Mouse (Mus musculus): ENCODE data around the gene Tradd.

The Tradd gene

DNA sequence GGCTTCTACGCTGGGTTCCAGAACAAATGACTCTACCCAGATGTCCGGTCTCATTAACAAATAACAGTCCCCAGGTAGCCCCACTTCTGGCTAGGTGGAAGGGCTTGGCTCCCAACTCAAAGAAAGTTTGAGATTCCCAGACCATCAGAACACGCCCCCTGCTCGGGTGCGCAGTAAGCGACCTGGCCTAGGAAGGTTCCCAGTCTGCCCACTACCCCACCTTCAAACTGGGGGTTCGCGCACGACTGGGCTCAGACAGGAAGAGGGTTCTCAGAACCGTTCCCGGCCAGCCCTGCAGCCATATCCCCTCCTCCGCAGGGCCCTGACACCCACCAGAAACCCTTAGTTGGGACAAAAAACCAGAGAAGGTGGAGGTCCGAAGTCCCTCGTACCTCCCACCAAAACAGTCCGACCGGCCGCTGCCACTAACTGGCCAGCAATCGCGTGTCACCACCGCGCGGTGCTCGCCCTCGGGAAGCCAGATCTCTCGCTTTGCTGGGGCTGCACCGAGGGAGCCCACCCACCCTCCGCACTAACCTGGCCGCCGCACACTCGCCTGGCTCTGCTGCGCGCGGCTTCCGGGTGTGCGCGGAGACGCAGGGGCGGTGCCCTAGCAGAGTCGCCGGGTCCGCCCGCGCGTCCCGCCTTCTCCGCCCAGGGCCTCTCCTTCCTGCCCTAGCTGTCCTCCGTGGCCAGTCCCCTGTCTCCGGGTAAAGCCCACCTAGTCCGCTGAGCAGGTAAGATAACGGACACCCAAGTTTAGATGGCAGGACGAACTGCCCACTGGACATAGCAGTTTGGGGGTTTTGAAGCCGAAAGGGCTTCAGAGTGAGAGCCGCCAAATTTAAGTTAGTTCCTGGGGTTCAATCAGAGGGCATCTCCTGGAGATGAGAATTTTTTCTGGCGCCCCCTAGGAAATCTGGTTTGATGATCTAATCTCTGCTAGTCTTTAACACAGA is at the start of gene Tradd, which contains the start of gene Fbxl8:
TSS of gene Tradd (minus strand) at position 586 of the 959 bp plus-strand sequence.
TSS of gene Fbxl8 (plus strand) at position 625 of the 959 bp plus-strand sequence.
- in situ Hi-C loops (cut with MboI, MseI) = no loop called here

DNA sequence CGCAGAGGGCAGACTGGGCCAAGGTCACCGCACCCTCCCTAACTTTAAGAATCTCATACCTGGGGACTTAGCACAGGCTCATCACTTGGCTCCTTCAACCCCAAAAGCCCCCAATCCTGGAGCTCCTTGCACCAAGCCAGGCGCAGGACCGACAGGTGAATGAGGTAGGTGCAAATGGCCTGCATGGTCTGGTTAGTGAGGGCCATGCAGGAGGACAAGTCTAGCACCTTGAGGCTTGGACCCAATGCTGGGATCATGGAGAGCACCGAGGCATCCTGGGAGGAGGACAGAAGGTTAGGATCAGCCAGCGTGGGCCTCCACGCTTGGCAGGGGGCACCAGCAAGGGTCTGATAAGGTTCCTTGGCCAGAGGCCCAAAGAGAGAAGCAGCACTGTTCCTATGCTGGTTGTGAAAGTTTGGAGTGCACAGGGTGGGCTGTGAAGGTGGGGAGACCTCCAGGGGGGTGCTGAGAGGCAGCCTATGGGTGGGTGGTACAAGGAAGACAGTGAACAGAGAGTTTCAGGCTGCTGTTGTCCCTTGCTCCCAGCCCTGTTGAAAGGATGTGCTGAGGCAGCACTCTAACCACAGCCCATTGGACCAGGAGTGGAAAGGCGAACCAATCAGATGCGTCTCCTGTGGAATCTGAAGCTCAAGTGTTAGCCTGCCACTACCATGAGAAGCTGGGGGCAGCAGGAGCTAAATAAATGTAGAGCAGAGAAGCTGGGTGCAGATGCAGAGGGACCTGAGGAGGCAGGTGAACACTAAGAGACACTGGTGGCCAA is 49.4 kb upstream of the Tradd start:
- in situ Hi-C loops (cut with MboI, MseI) = no loop called here

DNA sequence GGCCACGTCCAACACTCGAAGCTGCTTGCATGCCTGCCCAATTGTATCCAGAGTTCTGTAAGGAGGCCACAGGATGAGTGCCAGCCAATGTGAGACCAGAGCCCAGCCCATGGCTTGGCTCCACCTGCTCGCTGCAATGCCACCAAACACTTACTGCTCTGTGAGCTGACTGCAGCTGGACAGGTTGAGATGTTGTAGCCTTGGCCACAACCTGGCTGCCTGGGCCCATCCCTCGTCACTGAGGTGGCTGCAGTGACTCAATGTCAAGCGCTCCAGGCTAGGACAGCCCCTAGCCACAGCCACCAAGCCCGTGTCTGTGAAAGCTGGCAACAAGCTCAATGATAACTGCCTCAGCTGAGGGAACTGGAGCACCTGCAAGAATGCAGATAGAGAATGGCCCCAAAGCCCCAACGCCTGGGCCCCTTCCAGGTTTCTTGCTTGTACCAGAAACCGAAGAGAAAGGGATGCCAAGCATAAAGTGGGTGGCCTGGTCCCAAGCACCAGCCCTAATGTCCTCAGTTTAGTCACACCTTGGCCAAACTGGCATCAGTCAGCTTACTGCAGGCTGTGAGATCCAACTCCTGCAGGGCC is 48.6 kb upstream of the Tradd start:
- in situ Hi-C loops (cut with MboI, MseI) = no loop called here

DNA sequence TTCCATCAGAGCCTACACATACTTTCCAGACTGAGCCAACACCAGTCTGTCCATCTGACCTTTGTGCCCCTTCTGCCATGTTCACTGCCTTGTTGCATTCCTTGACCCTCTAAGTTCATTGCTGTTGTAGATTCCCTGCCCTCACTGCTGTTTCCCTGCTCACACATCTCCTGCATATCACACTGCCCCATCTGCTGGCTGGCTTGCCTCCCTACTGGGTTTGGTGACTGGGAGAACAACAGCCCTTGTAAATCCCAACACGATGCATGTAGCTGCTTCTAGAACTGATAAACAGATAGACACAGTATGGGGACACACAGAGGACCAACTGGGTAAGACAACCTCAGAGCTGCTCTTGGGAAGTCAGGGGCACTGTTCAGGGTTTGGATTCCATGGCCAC is 47.3 kb upstream of the Tradd start:
- in situ Hi-C loops (cut with MboI, MseI) = no loop called here

DNA sequence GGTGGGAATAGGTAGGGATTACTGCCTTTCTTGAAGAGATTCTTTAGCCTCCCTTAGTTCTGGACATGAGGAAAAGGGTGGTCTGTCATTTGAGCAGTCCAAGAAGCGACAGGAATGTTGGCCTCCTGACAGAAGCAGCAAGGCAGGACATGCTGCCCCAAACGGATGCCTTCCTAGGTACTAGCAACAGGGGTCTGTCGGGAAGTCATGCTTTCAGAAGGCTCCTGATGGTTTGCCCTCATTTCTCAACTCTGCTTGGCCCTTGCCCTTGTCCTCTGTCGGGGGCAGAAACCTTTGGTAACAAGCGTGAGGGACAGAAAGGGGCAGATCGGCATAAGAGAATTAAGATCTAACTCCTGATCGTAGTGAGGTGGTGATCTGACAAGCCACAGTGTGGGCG is 45.7 kb upstream of the Tradd start:
- in situ Hi-C loops (cut with MboI, MseI) = no loop called here

DNA sequence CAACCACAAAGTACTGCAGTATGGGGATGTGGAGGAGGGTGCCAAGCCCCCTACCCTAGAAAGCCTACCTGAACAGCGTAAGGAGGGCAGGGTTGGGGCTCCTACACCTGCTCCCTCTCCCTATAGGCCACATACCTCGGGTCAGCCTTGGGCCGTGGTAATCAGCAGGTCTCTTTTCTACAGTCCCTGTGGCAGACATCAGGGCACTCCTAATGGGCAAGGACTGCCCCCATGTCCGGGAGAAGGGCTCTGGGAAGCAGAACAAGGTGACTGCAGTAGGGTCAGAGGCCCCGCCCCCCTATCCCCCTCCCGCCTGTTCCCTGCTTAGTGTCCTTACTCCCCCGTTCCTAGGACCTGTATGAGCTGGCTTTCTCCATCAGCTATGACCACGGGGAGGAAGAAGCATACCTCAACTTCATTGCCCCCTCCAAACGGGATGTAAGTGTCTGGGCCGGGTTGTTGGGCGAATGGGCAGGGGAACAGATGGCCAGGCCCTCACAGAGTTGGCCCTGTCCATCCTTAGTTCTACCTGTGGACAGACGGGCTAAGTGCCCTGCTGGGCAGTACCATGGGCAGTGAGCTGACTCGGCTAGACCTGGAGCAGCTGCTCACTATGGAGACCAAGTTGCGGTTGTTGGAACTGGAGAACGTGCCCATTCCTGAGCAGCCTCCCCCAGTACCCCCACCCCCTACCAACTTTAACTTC is 44.9 kb upstream of the Tradd start:
- in situ Hi-C loops (cut with MboI, MseI) = no loop called here

DNA sequence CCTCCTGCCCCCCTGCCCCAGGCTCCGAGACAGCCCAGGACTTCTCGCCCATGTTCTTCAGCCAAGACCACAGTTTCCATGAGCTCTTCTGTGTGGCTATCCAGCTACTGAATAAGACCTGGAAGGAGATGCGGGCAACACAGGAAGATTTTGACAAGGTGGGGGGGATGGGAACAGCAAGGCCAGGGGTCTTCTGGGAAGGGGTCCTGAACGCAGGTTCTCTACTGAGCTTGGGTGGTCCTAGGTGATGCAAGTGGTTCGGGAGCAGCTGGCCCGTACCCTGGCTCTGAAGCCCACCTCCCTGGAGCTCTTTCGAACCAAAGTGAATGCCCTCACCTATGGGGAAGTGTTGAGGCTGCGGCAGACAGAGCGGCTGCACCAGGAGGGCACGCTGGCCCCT is 44.0 kb upstream of the Tradd start:
- in situ Hi-C loops (cut with MboI, MseI) = no loop called here

DNA sequence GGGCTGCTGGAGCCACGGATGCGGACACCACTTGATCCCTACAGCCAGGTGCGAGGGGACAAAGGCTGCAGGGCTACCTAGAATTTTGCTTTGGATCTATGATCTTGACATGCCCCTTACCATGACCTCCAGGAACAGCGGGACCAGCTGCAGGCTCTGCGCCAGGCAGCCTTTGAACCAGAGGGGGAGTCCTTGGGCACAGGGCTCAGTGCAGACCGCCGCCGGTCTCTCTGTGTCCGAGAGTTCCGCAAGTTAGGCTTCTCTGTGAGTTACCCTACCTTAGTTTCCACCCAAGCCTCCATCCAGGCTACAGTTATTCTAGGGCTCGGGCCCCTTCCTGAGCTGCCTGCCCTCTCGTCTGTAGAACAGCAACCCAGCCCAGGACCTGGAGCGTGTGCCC is 43.3 kb upstream of the Tradd start:
- in situ Hi-C loops (cut with MboI, MseI) = no loop called here

DNA sequence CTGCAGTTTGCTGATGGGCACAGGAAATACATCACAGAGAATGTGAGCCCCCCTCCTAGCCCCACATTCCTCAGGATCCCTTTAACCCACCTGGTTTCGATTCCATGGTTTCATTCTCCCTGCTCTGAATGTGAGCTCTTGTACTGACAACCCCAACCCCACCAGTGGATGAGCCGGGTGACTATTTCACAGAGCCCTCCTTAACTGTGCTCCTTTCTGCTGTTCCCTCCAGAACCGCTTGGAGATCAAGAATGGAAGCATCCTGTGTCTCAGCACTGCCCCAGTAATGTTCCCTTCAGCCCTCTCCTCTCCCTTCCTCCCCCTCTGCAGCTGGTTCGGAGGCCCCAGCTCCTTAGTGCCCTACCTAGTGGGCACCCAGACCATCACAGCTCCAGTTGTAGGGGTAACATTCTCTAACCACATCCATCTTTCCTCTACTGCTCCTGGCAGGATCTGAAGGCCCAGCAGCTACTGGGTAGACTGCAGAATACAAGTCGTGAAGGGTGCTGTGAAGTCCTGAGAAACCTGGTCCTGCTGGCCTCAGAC is 41.8 kb upstream of the Tradd start:
- in situ Hi-C loops (cut with MboI, MseI) = no loop called here

DNA sequence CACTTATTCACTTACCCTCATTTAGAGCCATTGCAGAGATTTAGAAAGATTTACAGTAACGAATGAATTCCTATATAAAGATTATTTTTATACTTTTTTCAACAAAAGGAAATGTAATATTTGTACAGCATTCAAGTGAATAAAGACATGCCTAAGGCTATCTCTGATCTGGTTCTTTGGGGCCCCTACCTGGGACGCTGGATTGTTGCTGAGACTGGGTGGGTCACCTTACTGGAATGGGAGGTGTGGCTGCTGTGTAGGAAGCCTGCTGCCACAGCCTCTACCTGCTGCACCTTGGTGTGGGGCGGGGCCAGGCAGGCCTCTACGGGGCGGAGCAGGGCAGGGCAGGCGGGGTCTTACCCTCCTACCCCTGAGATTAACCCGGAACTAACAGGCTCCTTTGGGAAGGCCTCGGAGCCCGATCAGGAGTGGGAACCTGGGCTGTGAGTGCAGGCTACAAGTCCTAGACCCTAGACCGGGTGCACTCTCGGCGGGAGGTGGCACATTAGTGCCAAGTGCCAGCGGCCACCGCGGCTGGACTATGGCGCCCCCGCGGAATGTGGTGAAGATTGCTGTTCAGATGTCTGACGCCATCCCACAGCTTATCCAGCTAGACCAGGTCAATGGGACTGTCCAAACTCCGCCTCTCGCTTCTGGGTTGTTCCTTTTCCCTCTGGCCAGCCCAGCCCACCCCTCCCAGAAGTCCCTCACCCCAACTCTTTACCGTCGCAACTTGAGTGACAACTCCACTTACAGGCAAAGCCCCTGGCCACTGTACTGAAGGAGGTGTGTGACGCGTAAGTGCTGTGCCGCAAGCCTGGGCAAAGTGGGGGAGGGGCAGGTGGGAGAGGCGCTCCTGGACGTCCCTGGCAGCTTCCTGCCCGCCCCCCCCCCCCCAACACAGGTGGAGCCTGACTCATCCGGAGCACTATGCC is 41.1 kb upstream of the Tradd start, which contains the start of gene Elmo3:
TSS of gene Elmo3 (plus strand) at position 391 of the 935 bp plus-strand sequence.
- in situ Hi-C loops (cut with MboI, MseI) = no loop called here

DNA sequence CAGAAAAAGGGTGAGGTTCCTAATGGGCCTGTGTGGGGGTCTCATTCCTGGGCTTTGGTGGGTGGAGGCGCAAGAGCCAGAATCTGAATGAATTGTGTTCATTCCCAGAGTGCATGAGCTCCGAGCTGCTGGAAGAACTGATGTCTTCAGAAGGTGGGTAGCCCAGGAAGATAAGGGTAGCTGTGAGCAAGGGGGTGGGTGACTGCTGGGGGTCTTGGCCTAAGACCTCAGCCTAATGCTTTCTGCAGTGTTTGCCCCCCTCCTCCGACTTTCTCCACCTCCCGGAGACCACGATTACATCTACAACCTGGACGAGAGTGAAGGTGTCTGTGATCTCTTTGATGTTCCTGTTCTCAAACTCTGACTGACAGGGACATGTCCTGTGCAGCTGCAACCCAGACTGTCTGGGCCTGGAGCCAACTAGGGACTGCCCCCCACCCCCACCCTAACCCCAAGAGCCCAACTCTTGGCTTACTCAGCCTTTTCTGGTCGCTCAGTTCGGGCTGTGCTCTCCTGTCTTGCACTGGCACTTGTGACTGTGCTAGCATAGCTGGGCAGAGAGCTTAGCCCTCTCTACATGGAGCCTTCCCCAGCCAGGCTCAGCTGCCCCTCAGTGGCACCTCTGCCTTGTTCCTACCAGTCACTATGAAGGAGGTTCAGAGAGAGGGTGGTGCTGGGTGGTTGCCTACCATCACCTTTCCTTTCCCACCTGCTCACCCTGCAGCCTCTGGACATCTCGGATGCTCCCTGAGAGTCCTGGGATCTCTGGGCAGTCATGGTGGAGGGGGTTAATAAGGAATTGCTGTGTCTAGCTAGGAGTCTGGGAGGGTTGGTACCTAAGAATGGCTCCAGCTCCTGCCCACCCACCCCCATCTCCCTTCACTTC is 40.2 kb upstream of the Tradd start:
- in situ Hi-C loops (cut with MboI, MseI) = no loop called here

DNA sequence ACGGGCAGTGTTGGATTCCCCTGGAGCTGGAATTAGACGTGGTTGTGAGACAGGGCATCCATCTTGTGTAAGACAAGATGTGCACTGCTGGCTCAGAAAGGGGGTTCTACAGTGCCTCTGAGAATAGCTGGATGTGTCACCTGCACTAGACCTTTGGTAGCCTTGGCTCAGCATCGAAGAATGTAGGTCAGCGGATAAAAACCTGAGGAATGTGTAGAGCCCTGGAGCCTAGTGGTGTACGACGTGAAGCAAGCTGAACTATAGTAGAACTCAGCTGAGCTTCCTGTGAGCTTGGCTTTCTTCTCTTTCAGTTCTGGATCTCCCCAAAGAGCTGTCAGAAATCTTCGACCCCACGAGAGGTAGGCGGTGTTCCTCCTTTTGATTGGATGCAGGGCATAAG is 39.5 kb upstream of the Tradd start:
- in situ Hi-C loops (cut with MboI, MseI) = no loop called here

DNA sequence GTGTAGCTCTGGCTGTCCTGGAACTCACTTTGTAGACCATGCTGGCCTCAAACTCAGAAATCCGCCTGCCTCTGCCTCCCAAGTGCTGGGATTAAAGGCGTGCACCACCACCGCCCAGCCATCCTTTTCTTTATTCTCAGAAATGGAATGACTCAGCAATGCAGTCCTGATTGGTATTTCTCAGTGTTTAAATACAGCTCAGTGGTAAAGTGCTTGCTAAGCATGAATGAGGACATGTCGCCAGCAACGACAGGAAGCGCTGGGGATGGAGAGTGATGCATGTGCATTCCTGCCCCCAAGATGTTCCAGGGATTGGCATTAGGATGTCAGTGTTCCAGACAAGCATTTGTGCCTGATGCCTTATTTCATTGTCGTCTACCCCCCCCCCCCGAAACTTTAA is 39.0 kb upstream of the Tradd start:
- in situ Hi-C loops (cut with MboI, MseI) = no loop called here

DNA sequence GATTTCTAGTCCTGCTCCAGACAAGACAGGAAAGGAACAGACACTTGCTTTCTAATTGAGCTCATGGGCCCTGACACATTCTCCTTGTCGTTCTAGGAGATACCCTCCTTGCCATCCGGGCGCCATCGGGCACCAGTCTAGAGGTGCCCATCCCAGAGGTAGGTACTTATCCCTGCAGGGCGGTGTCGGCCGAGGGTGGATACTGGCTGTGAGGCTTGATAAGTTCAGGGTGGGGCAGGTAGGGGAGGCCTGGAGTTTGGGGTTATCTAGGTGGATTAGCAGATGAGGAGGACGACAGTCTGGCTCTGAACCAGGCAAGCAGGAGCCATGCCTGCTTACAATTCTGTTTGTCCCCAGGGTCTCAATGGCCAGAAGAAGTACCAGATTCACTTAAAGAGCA is 35.6 kb upstream of the Tradd start:
- in situ Hi-C loops (cut with MboI, MseI) = no loop called here

DNA sequence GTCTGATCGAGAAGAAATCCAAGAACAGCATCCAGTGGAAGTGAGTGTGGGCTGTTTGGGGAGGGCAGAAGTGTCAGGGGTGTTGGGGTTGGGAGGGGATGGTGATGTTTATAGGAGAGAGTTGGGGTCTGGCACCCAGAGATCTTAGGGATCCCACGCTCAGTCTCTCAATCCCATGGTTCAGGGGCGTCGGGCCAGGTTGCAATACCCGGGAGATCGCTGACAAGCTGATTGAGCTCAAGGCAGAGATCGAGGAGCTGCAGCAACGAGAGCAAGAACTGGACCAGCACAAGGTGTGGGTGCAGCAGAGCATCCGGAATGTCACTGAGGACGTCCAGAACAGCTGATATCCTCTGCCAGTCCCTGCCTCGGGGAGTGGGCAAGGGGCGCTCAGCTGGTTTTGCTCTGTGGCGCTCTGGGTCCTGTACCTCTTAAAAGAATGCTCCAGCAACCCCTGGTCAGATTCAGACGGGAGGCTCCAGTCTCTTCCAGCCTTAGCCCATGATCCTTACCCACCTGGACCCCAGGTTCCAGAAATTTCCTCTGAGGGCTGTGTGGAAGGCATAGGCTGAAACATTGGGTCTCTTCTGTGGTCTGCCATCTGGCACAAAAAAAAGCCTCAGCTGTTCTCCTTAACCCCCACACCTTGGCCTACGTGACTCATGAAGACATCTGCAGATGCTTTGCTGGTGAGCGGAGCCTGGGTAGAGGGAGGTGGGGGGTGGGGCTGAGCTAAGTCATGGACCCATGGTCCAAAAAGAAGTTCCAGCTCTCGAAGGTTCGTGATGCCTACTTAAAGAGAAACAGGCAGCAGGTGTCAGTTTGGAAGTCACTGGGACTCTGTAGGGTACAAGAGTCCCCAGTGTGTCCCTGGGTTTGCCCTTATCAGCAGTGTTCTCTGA is 34.2 kb upstream of the Tradd start:
- in situ Hi-C loops (cut with MboI, MseI) = no loop called here

DNA sequence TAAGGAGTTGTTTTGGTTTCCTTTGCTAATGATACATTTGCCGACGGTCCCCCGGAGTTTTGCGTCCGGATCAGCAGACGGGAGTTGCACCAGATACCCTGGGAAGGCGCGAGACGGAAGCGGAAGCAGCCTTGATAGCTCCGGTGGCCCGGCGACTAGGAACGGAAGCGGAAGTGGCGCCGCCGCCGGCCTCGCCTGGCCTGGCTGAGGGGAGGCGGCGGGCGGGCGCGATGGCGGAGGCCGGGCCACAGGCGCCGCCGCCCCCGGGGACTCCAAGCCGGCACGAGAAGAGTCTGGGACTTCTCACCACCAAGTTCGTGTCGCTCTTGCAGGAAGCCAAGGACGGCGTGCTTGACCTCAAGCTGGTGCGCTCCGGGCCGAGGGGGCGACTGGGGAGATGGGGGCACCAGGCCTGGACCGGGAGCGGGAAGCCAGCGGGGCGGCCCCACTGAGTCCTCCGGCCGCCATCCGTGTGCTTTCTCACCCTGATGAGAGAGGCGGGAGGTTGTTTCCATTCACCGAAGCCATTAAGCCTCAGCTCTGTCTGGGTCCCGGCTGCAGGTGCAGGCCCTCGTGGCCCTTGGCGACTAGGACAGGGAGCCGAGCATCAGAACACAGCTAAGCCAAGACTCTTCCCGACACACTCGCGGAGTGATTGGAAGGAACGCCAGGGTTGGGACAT is 33.2 kb upstream of the Tradd start, which contains the start of gene E2f4:
TSS of gene E2f4 (plus strand) at position 153 of the 682 bp plus-strand sequence.
- in situ Hi-C loops (cut with MboI, MseI) = no loop called here

DNA sequence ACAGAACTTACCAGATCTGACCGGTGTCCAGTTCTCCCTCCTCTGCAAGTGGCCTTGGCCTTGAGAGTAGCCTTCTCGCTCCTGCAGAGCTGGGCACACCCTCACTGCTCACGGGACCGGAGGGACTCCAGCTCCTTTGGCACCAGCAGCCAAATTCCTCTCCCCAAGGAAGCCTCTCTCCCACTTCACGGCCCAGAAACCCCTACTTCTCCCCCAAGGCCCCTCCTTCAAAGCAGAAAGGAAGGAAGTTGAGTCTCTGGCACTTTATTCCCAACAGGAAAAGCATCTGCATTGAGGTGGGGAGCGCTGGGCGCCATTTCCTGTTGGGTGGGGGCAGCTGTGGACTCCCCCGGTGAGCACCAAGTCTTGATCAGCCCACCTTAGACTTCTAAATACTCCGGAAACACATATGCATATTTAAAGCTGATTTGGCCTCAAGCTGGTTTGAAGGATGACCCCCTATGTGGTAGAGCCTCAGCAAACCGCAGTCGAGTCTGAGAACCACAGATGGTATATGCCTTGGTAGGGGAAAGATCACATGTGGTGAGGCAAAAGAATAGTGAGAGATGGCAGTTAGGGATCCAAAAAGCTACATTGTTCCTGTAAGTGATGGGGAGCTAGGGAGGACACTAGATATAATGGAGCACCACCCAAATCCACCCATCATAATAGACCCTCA is 31.6 kb upstream of the Tradd start, which contains the start of gene Exoc3l:
TSS of gene Exoc3l (minus strand) at position 207 of the 679 bp plus-strand sequence.
- in situ Hi-C loops (cut with MboI, MseI) = no loop called here
